Mouse (Mus musculus): ENCODE results near the gene Gata3.

Gata3 gene

DNA sequence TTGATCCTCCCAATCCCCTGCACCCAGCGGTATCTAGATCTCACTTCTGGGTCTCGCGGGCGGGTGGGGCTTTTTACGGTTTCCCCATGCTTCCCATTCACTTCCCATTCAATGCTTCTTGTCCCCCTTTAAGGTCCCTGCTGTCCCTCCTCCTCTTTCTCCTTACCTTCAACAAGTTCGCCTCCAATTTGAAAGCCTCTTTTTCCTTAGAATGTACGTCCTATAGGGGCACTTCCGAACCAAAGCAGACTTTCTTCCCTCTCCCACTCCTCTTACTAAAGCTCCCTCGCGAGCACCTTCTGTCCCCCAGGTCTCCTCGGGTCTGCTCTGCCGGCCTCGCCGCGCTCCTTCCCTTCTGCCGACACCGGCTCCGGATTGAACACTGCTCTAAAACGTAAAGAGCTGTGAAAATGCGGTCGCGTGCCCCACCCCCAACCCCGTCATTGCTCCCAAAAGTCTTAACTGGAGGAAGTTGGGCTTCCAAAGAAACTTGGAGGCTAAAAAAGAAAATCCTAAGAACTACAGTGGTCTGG is at the start of gene Gata3:
Gene Gata3 (minus strand): TSS at position 384 of the 533 bp plus-strand sequence.
- no peak for DNase-seq (ENCODE audit: extremely low read depth, insufficient read length, low spot score)

DNA sequence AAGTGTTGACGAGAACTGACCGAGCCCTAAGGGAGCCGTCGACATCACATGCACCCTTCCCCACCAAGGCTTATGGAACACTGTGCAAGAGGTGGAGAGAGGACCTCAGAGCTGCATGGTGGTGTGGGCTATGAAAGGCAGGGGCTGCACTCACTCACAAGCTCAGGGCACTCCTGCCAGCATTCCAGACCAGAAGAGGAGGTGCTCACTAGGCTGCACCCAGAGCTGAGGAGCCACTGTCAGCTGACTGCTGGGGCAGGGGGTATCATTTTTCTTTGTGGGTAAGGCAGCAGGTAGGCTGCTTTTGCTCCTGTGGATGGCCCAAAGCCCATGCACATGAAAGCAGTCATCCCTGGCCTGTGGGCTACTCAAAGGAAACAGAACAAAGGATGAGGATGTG is 49.4 kb upstream of the Gata3 start:
- DNase-seq (ENCODE audit: extremely low read depth, insufficient read length, low spot score) = no peak

DNA sequence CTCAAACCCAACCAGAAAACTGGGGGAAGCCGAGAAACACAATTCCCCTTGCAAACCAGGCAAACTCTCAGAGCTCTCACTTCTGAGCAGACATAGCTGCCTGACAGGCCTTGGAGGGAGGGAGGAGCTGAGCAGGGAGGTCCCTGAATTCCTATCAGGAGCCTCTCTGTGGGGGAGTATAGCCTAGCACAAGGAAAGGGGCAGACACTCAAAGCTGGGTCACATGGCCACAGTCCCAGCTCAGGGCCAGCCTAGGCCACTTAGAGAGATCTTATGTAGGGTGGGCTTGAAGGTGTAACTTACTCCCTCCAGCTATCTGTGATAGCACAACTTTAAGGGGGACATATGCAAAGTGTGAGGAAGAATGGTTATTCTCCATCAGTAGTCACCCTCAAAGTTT is 46.1 kb upstream of the Gata3 start:
- DNase-seq (ENCODE audit: extremely low read depth, insufficient read length, low spot score) = no peak

DNA sequence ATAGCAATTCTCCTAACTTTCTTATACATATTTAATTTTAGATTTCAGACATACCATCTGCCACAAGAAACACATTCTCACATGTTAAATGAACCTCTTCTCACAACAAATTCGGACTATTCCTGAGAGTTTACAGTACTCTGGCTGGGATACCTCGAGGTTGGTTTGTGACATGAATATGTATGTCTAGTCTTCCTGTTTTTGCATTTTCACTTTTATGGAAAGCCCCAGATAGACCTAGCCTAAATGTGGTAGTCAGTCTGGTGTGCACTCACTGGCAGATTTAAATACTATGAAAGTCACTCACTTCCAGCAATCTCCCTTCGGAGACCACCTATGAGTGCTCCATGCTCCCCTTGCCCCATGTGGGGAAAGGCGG is 37.1 kb upstream of the Gata3 start:
- DNase-seq (ENCODE audit: extremely low read depth, insufficient read length, low spot score) = no peak

DNA sequence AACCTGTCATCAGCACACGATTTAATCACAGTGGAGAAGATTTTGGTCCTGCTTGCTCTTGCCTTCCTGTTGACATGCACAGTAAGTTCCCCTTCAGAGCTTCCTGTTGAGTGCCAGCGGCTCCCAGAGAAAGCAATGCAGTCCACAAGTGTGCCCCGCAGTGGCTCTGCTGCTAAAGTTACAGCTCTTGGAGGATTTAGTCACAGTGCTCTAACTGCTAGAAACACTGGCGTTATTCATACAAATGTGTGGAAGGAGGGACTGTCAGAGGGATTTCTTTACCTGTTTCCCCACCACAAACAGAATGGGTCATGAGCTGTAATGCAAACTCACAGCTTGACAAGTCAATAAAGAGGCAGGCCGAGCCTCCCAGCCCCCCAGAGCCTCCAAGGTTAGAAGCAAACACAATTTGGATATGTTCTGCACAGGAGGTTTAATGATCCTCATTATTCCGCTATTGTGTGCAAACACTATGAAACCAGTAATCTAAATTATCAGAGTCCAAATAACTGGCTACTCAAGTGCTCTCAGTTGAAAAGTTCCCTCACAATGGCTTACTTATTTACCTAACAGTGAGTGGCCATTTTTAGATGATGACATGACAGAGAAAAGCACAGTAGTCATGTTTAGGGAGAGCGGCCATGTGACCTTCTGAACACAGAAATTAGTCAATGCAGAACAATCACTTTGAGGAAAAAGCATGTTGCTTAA is 36.5 kb upstream of the Gata3 start:
- DNase-seq (ENCODE audit: extremely low read depth, insufficient read length, low spot score) = no peak

DNA sequence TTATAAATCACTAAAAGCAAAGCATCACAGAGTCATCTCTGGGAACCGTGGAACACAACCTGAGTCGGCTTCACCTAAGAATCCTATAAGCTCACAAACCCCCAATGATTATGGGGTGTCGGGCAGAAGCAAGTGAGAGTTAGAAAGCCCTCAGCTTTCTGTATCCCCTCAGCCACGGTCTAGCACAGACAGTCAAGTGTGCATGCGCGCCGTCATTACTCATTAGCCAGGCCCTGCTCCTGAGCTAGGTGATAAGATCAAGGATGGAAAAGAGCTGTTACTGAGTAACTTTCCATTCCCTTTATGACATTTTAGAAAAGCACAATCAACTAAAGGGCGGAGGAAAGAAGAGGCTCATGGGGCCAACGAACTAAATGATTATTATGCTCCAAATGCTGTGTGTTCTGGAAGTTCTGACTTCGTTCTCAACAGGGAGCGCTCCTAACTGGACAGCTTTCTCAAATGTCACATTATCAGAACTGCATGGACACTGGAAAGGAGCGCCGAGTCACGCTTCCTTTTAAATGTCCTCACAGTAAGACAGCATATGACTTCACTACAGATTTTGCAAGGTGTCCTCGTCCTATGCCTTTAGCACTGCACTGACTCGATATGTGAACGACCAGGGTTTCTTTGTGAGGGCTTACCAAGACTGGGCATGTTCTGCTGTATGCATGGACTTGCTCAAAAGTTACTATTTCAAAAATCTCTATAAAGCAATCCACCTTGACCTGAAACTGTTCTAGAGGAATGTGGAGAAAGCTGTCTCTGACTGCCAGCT is 29.0 kb upstream of the Gata3 start:
- DNase-seq (ENCODE audit: extremely low read depth, insufficient read length, low spot score) = no peak

DNA sequence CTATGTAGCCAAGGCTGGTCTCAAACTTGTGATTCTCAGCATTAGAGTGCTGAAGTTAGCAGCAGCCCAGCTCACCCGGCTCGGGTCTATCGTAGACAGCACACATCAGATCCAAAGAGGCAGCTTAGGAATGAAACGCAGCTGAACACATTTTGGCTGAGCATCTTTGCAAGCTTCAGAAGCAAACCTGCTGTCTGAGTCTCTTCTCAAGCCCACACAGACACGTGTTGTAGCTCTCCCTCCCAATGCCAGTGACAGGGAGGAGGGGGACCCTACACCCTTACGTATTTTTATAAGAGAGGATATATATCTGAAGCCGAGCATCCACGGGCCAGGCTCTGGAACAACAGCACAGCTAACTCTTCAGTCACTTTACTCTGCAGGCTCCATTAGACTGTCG is 27.8 kb upstream of the Gata3 start:
- DNase-seq (ENCODE audit: extremely low read depth, insufficient read length, low spot score) = no peak

DNA sequence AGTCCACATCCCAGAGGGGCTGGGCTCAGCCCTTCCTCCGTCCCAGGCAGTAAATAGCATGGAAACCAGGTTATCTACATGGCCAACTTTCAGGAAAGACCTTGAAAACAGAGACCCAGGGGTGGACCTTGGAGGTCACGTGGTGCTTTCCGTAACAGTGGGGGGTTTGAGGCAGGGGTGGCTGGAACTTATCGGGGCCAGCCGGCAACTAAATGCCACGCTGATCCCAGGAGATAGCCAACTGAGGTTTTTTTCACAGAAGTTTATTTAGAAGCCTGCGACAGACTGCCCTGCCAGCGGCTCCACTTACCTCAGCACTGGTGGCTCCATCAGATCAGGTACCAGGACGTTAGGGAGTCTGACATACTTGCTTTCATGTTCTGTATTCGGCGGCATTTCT is 16.2 kb upstream of the Gata3 start:
- DNase-seq (ENCODE audit: extremely low read depth, insufficient read length, low spot score) = no peak

DNA sequence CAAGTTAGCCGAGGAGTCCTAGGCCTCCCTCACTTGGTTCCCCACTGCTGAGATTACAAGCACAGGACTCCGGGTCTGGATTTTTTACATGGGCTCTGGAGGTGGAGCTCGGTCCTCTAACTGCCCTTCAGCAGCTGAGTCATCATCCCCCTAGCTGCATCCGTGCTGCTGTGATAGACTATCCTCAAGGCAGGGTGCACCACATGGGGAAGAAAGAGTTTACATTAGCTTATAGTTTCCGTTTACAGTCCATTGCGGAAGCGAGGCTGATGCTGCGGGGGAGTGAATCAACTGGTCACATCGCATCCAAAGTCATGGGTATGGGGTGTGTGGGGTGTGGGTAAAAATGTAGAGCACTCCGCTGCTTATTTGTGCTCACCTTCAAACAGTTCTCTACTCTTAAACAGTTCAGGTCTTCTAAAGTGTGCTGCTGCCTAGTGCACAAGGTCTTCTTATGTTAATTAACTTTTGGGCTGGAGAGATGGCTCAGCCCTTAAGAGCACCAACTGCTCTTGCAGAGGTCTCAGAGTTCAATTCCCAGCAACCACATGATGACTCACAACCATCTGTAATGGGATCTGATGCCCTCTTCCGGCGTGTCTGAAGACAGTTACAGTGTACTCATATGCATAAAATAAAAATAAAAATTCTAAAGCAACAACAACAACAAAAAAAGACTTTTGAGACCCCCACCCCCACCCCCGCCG is 14.2 kb upstream of the Gata3 start:
- no peak for DNase-seq (ENCODE audit: extremely low read depth, insufficient read length, low spot score)

DNA sequence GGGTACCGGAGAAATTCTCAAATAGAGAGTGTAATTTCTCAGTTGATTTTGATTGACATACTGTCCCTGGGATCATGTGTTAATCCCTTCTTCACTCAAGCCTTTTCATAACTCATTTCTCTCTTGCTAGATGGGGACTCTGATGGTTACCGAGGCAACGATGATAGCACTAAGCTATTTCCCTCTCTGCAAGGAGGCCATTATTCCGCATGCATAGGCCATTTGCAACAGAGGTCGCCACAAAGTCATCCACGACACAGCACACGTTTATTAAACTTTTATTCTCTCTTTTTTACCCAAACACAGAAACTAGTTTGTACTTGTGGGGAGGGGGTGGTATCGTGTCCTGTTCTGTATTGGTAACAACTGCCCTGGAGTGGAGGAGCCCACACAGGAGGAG is 8.0 kb upstream of the Gata3 start:
- no peak for DNase-seq (ENCODE audit: extremely low read depth, insufficient read length, low spot score)

DNA sequence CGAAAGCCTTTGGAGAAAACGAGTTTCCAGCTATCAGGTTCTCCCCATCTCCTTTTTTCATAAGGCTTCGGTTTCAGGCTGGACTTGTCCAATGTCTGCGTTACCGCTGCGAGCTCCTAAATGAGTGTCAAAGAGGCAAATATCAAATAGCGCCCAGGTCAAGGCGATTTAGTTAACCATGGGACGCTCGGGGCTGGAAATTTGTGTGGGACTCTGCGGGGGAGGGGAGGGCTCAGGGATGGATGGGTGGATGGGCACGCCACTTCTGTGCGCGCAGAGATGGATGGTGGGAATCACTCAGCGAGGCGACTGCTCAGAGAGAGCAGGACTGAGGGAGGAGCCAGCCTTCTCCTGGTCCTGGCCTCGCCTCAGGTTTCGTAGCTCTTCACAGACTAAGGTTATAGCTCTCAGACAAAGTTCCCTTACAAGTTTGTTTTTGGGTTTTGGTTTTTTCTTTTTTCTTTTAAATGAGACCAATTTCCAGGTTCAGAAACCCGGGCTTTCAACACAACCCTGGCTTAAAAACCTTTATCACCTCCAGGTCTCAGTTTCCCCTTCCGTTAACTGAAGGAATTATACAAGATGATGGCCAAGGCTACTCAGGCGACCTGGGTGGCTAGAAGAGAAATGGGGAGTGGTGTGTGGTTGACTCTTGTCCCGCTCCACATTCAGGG is 6.4 kb upstream of the Gata3 start:
- DNase-seq (ENCODE audit: extremely low read depth, insufficient read length, low spot score) = no peak

DNA sequence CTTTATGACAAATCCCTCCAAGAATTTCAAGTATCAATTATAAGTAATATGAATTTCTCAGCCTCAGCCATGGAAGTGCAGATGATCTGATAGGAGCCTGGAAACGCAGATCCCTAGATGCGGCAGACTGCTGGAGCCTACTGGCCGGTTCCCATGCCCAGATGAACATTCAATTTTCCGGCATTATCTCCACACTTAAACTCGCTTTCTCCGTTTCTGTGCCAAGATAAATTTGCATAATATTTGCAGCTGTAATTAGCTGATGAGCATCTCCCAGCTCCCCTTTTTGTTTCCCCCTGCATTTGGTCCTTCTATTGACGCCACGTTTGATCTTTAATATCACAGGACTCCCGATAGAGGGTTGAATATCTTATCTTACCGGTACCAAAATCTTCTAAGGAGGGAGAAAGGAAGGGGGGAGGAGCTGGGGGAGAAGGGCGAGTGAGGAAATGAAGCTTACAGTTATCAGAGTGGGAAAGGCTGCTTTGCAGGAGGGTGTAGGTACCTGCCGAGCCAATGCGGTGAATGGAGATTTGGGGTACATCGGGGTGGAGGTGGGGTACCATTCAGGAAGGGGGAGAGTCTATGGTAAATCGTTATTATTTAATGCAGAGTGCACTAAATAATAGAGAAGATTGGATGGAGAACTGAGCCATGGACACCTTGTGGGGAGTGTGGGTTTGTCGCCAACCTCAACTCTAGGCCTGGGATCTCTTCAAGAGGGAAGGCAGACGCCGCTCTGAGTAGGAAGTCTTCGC is 5.2 kb upstream of the Gata3 start:
- DNase-seq (ENCODE audit: extremely low read depth, insufficient read length, low spot score) = no peak

DNA sequence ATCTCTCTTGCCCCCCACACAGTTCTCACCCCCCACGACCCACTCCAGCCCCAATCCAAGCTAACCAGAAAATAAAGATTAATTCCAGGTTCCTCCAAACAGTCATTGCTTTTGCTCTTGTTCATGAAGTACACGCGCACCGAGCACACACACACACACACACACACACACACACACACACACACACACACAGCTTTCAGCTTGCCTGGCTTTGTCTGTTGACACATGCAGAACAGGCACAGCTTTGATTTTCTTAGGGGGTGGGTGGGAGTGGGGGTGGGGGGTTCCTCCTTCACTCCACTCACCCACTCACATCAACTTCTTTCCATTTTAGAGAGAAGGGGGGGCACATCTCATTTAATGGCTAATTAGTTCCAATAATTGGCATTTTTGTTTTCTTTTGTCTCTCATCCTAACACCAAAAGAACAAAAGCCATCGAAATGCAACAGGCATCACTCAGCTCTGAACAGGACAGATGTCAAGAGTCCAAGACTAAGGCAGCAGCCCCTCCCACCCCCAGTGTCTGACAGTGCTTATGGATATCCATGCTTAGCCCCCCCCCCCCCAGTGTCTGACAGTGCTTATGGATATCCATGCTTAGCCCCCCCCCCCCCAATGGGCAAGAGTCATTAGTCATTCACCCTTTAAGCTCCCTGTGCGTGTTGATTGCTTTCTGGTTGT is 3.6 kb upstream of the Gata3 start:
- no peak for DNase-seq (ENCODE audit: extremely low read depth, insufficient read length, low spot score)

DNA sequence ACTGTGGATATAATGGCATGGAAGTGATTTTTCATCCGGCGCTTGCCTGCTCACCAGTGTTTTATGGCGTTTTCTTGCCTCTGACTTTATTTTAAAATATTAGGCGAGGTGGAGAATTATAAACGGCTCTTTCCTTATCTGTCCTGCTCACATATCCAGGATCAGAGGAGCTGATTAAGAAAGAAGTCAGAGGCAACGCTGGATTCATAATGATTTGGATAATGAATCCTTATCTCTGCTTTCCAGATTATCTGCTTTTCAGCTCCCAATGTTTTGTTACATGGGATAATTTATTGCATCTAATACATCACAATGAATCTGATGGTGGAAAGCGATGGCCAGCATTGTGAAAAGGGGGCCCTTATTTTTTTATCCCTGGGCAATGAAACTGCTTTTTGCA is 2.7 kb upstream of the Gata3 start:
- no peak for DNase-seq (ENCODE audit: extremely low read depth, insufficient read length, low spot score)

DNA sequence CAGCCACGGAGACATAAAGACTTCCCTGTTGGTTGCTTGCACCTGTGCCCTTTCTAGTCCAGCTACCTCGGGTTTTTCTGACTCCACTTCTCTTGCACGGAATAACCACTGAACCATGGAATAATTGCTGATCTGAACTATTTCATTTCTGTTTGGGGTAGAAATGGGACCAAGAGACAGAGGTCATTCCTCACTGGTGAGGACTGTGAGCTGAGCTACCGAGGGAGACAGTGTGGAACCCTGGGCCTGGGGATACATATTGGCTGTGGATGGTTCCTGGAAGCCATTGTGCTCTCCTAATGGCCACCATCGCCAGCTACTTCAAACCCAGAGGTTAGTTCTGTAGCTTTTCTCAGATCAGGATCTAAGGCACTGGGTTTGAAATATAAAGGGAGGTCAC is 1.1 kb upstream of the Gata3 start:
- DNase-seq (ENCODE audit: extremely low read depth, insufficient read length, low spot score) = no peak

DNA sequence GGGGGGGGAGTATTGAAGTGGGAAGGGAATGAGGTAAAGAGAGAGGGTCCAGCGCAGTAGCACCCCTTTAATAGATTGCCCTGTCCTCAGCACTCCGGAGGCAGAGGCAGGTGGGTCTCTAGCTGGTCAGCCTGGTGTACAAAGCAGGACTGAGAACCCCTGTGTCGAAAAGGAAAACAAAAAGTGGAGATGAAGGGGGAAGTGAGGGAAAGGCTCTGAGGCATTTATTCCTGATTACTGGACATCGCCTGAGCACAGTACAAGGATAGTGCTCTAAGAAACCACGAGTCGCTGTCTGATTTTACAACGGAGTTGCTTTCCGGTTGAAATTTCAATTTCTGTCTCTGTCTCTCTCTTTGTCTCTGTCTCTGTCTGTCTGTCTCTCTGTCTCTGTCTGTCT is 417 bp upstream of the Gata3 start:
- DNase-seq (ENCODE audit: extremely low read depth, insufficient read length, low spot score) = no peak

DNA sequence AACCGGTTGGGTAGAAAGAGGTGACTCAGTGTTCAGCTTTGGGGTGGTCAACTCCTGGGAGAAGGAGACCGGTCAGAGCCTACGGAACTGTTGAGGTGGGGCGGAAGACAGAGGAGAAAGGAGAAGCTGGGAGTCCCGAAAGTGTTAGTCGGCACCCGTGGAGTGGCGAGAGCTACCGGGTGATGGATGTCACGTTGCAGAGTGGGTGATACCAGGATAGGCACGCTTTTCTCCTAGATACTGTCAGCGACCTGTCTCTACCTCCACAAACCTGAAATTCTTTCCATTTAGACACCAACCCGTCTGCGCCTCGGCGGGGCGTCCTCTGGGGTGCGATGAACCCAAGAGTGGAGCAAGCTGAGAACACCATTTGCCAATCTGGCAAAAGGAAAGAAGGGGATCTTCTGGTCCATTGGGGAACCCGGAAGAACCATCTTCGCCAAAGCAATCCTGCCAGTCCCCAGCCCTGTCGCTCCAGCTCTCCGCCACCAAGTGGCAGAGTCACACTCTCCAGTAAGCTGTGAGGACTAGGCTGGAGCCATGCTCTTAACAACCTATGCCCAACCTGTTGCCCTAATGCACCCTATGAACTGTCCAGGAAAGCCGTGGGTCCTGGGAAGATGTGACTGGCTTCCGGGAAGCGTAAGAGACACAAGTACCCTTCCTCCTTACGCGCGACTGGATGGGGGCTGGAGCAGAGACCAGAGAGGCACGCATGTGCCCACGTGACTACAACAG is 752 bp downstream of the Gata3 start, which contains the start of gene 9230102O04Rik:
Gene 9230102O04Rik (minus strand): TSS at position 628 of the 738 bp plus-strand sequence.
- DNase-seq (ENCODE audit: extremely low read depth, insufficient read length, low spot score) = no peak

DNA sequence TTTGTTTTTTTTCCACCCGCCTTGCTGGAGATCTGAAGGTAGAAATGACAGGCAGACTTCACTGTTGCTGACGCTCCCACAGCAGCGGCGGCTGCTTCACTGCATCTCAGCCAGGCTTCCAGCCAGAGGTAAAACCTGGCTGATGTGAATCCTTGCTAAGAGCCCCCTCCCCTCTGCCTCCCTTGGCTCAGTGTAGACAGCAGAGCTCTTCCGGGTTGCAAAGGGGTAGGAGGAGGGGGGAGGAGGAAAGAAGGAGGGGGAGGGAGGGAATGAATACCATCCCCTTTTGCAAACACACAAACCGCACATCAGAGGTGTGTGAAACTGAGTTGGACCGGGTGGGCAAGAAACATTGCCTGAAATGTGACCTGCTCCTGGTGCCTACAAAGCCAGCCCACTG is 2.2 kb downstream of the Gata3 start:
- no peak for DNase-seq (ENCODE audit: extremely low read depth, insufficient read length, low spot score)

Data from 3134 (cell line).